Mouse (Mus musculus): ENCODE measurements at regions not wholly inside any gene's neighbourhood (a gene's known extent, or its start where the extent isn't known, plus 50 kb on each side); places are given as distances from the start of the nearest gene placed in this dataset.

- no peak for DNase-seq (ENCODE audit: low spot score)
These were observed 52.6 kb upstream of the Klf14 start for GRCm38 (mm10) chr6:31011407-31012020.

- no peak for DNase-seq (ENCODE audit: low spot score)
These were observed 57.7 kb upstream of the Klf14 start for GRCm38 (mm10) chr6:31016566-31016965.

GRCm38 (mm10) chr6:31021776-31022175 lies 62.9 kb upstream of the Klf14 start:
- no peak for DNase-seq (ENCODE audit: low spot score)

GRCm38 (mm10) chr6:31029777-31030176 lies 70.9 kb upstream of the Klf14 start:
- no peak for DNase-seq (ENCODE audit: low spot score)

GRCm38 (mm10) chr6:31031022-31031421 lies 72.1 kb upstream of the Klf14 start:
- DNase-seq (ENCODE audit: low spot score), result no peak

GRCm38 (mm10) chr6:31032147-31032546 lies 73.3 kb upstream of the Klf14 start:
- no peak for DNase-seq (ENCODE audit: low spot score)

- DNase-seq (ENCODE audit: low spot score), result peak; percentile 30
These were observed 74.2 kb upstream of the Klf14 start for GRCm38 (mm10) chr6:31032980-31033608.

GRCm38 (mm10) chr6:31034796-31035195 lies 75.9 kb upstream of the Klf14 start:
- DNase-seq (ENCODE audit: low spot score), result no peak

GRCm38 (mm10) chr6:31037801-31038395 lies 79.0 kb upstream of the Klf14 start:
- DNase-seq (ENCODE audit: low spot score), result no peak

- peak; percentile 14 for DNase-seq (ENCODE audit: low spot score)
These were observed 79.6 kb upstream of the Klf14 start for GRCm38 (mm10) chr6:31038445-31038844.

- DNase-seq (ENCODE audit: low spot score), result no peak
These were observed 80.6 kb upstream of the Klf14 start for GRCm38 (mm10) chr6:31039485-31039884.

GRCm38 (mm10) chr6:31040783-31041182 lies 81.9 kb upstream of the Klf14 start:
- no peak for DNase-seq (ENCODE audit: low spot score)

- no peak for DNase-seq (ENCODE audit: low spot score)
These were observed 84.5 kb upstream of the Klf14 start for GRCm38 (mm10) chr6:31043368-31043767.

- DNase-seq (ENCODE audit: low spot score), result no peak
These were observed 85.0 kb upstream of the Klf14 start for GRCm38 (mm10) chr6:31043919-31044318.

- no peak for DNase-seq (ENCODE audit: low spot score)
These were observed 87.3 kb upstream of the Klf14 start for GRCm38 (mm10) chr6:31046197-31046596.

GRCm38 (mm10) chr6:31048920-31049576 lies 90.2 kb upstream of the Klf14 start:
- no peak for DNase-seq (ENCODE audit: low spot score)

- DNase-seq (ENCODE audit: low spot score), result no peak
These were observed 92.0 kb upstream of the Klf14 start for GRCm38 (mm10) chr6:31050831-31051230.

GRCm38 (mm10) chr6:31051771-31052170 lies 92.9 kb upstream of the Klf14 start:
- DNase-seq (ENCODE audit: low spot score), result no peak

- no peak for DNase-seq (ENCODE audit: low spot score)
These were observed 94.1 kb upstream of the Klf14 start for GRCm38 (mm10) chr6:31053003-31053402.

- DNase-seq (ENCODE audit: low spot score), result no peak
These were observed 98.1 kb upstream of the Klf14 start for GRCm38 (mm10) chr6:31056786-31057566.

- DNase-seq (ENCODE audit: low spot score), result no peak
These were observed 99.4 kb upstream of the Klf14 start for GRCm38 (mm10) chr6:31058299-31058698.

GRCm38 (mm10) chr6:31058961-31059360 lies 100.1 kb upstream of the Klf14 start:
- DNase-seq (ENCODE audit: low spot score), result no peak

Data from c-Kit-positive CD71-positive TER-119-positive erythroid progenitor cells, embryonic 14.5 days (primary cell).